Mouse (Mus musculus) cerebellum, adult 2 months (tissue): ENCODE data around the gene Arid3b.

Experiments
- CTCF ChIP-seq: fragments of 200-500 bp; IDR thresholded peaks from 2 replicates; pipeline ENCODE4 v1.5.1; 2011; ENCODE audit warnings: low read depth, mild to moderate bottlenecking, control low read depth, low read length, moderate library complexity, borderline replicate concordance; ENCODE audit not compliant: insufficient read depth
- POLR2A ChIP-seq: fragments of 200-500 bp; IDR thresholded peaks from 2 replicates; pipeline ENCODE4 v1.6.1; 2011; ENCODE audit warnings: low read length, control low read depth, borderline replicate concordance; ENCODE audit not compliant: insufficient read depth

GRCm38 (mm10) chr9:57757578-57757977 lies 79.0 kb downstream of the Arid3b start:
- TF ChIP-seq CTCF: no peak
- TF ChIP-seq POLR2A: no peak
